Mouse (Mus musculus) liver, embryonic 11.5 days (tissue): Measurements from ENCODE around the gene Cbfa2t3. TPM values are rescaled to one million over a fixed set of nuclear protein-coding genes. Genes with fewer than 3 reads are reported as not detected.
A peak's percentile ranks its signal among the peaks of the same experiment; 100 is the strongest.

Source experiments
- ATAC-seq: fragments of 200-750 bp; cut with Nextera tagmentation; replicated peaks from 2 replicates; pipeline ENCODE4 v1.8.0; 2017; ENCODE audit warnings: moderate number of reproducible peaks, mild to moderate bottlenecking, moderate TSS enrichment, moderate library complexity; ENCODE audit not compliant: low FRiP score
- DNase-seq: peaks from one replicate; pipeline ENCODE4 v3.0.0-alpha.2; 2017; ENCODE audit warnings: low spot score
- H3K27ac ChIP-seq: fragments of 300-500 bp; sonication (generic); 2 replicates; pipeline ENCODE4 v1.5.1; 2014; ENCODE audit warnings: mild to moderate bottlenecking, low read depth, low read length, control low read depth
- H3K27me3 ChIP-seq: fragments of 300-500 bp; sonication (generic); replicated peaks from 2 replicates; pipeline ENCODE4 v1.6.1; 2014; ENCODE audit warnings: low read length, mixed read lengths; ENCODE audit not compliant: control insufficient read depth, insufficient read depth
- H3K36me3 ChIP-seq: fragments of 300-500 bp; sonication (generic); 2 replicates; pipeline ENCODE4 v1.6.1; 2014; ENCODE audit warnings: mild to moderate bottlenecking, low read length, moderate library complexity, mixed read lengths; ENCODE audit not compliant: control insufficient read depth, insufficient read depth
- H3K4me1 ChIP-seq: fragments of 300-500 bp; sonication (generic); replicated peaks from 2 replicates; pipeline ENCODE4 v1.6.1; 2014; ENCODE audit warnings: low read length, mixed read lengths; ENCODE audit not compliant: control insufficient read depth, insufficient read depth
- H3K4me2 ChIP-seq: fragments of 300-500 bp; sonication (generic); 2 replicates; pipeline ENCODE4 v1.6.1; 2014; ENCODE audit warnings: mild to moderate bottlenecking, control low read depth, moderate library complexity
- H3K4me3 ChIP-seq: fragments of 300-500 bp; sonication (generic); 2 replicates; pipeline ENCODE4 v1.5.1; 2014; ENCODE audit warnings: low read depth, low read length, control low read depth
- H3K9ac ChIP-seq: fragments of 300-500 bp; sonication (generic); 2 replicates; pipeline ENCODE4 v1.6.1; 2014; ENCODE audit warnings: low read depth, low read length, control low read depth
- H3K9me3 ChIP-seq: fragments of 300-500 bp; sonication (generic); 2 replicates; pipeline ENCODE4 v1.6.1; 2016; ENCODE audit warnings: low read length, inconsistent platforms, mixed read lengths; ENCODE audit not compliant: control insufficient read depth
- WGBS: fragments of 180-500 bp; shearing (Covaris S2); extraction: QIAGEN DNeasy Blood & Tissue Kit; methylation state at CpG from one replicate; pipeline ENCODE4 v1.1.7; 2014; 5-methylcytosine and 5-hydroxymethylcytosine counted together
- polyA plus RNA-seq: library from polyadenylated mRNA; unstranded; fragments of >200 nt; fragmentation: Nextera tagmentation; extraction: Ambion mirVana; gene quantifications from 2 replicates; pipeline ENCODE4 v1.2.1, GENCODE M21; 2014

Gene Cbfa2t3
- polyA plus RNA-seq, 1 experiment from 2014 or later: 14.4 TPM

DNA sequence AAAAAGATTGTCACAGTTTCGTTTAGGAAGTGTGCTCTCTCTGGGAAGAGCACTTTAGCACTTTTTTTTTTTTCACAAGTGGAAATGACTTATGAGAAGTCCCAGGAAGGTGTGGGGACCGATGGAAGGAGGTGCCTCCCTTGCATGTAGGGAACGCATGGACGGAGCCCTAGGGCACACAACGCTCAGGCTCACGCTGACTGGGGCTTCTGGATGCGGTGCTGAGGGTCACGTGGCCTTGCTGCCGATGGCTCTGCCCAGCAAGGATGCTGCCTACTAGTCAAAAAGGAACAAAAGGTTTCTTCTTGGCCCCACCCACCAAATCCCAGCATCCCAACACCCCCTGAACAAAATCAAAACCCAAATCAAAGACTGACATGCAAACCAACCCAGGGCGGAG lies 69.5 kb downstream of the Cbfa2t3 start:
- DNase-seq (no peak), ATAC-seq (no peak)
- Histone ChIP-seq H3K4me3 (no peak overlapping the region), H3K27ac (no peak overlapping the region), H3K9ac (no peak overlapping the region), H3K36me3 (peaks cover 18% of the 10 kb centered on the region; the same call in 1 of the 2 replicates), H3K27me3 (no peaks in the 10 kb centered on the region), H3K4me2 (no peak overlapping the region), H3K4me1 (no peaks in the 10 kb centered on the region), H3K9me3 (no peaks in the 10 kb centered on the region)
- WGBS: 70% methylated on average over 10 of the region's 10 CpGs

DNA sequence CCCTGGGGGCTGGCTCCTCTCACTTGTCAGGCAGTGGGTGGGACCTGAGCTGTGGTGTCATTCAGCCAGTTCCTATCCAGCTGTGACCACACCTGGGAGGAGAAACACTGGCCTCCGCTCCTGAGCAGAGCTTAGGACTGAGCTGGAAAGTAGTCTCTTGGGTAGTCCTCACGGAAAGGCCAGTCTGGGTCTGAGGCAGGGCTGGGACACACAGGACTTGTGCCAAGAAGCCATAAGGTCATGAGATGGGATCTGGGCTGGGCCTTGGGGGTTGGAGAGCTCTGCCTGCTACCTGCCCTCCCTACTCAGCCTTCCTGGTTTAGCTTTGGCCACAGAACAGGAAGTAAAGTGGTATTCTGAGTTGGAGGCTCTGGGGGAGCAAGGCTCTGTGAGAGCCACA lies 72.0 kb downstream of the Cbfa2t3 start:
- Histone ChIP-seq H3K27me3 (no peaks in the 10 kb centered on the region), H3K4me3 (no peak overlapping the region), H3K4me1 (no peaks in the 10 kb centered on the region), H3K36me3 (peaks cover 6% of the 10 kb centered on the region; the same call in 1 of the 2 replicates), H3K9me3 (no peaks in the 10 kb centered on the region), H3K27ac (no peak overlapping the region), H3K9ac (no peak overlapping the region), H3K4me2 (no peak overlapping the region)
- no peak; the same call in 1 of the 2 replicates for ATAC-seq
- no peak for DNase-seq
- WGBS: 80% methylated on average over 2 of the region's 2 CpGs

- Histone ChIP-seq H3K4me2 (no peak overlapping the region), H3K4me1 (no peaks in the 10 kb centered on the region), H3K27me3 (no peaks in the 10 kb centered on the region), H3K36me3 (peaks cover 6% of the 10 kb centered on the region; the same call in 1 of the 2 replicates), H3K27ac (no peak overlapping the region), H3K4me3 (no peak overlapping the region), H3K9me3 (no peaks in the 10 kb centered on the region), H3K9ac (no peak overlapping the region)
- ATAC-seq (no peak), DNase-seq (no peak)
- WGBS: 78% methylated on average over 9 of the region's 9 CpGs
These were observed 73.1 kb downstream of the Cbfa2t3 start for GRCm38 (mm10) chr8:122625811-122626210.

- no peak for ATAC-seq
- H3K36me3 ChIP-seq: peaks cover 6% of the 10 kb centered on the region; the same call in 1 of the 2 replicates
- H3K9me3 ChIP-seq: no peaks in the 10 kb centered on the region
- H3K4me1 ChIP-seq: peaks cover 9% of the 10 kb centered on the region; the same call in 1 of the 2 replicates
- WGBS: 72% methylated on average over 5 of the region's 5 CpGs
- no peak overlapping the region for H3K4me2 ChIP-seq
- no peak overlapping the region for H3K9ac ChIP-seq
- no peak overlapping the region for H3K4me3 ChIP-seq
- no peaks in the 10 kb centered on the region for H3K27me3 ChIP-seq
- H3K27ac ChIP-seq: no peak overlapping the region
- no peak for DNase-seq
These were observed 74.3 kb downstream of the Cbfa2t3 start for GRCm38 (mm10) chr8:122624653-122625052.

GRCm38 (mm10) chr8:122623844-122624642 lies 74.9 kb downstream of the Cbfa2t3 start:
- Histone ChIP-seq H3K9me3 (no peaks in the 10 kb centered on the region), H3K27me3 (no peaks in the 10 kb centered on the region), H3K4me2 (no peak overlapping the region), H3K36me3 (peaks cover 3% of the 10 kb centered on the region; the same call in 1 of the 2 replicates), H3K9ac (no peak overlapping the region), H3K4me3 (no peak overlapping the region), H3K27ac (no peak overlapping the region), H3K4me1 (peaks cover 14% of the 10 kb centered on the region)
- ATAC-seq: no peak
- 87% methylated on average over 17 of the region's 17 CpGs for WGBS
- no peak for DNase-seq

- WGBS: 67% methylated on average over 6 of the region's 6 CpGs
- no peak within 1 kb of the TSS for H3K4me3 ChIP-seq
- H3K4me2 ChIP-seq: no peak within 1 kb of the TSS
- ATAC-seq: no peak
- H3K4me1 ChIP-seq: peaks cover 25% of the 10 kb centered on the region
- H3K36me3 ChIP-seq: no peaks in the 10 kb centered on the region
- H3K27ac ChIP-seq: no peak within 1 kb of the TSS
- H3K9me3 ChIP-seq: no peaks in the 10 kb centered on the region
- no peaks in the 10 kb centered on the region for H3K27me3 ChIP-seq
- no peak within 1 kb of the TSS for H3K9ac ChIP-seq
- no peak for DNase-seq
These were observed 76.2 kb downstream of the Cbfa2t3 start, which contains the start of gene Pabpn1l for GRCm38 (mm10) chr8:122622727-122623126. Gene Pabpn1l, minus strand, starts transcription at chr8:122622739.

DNA sequence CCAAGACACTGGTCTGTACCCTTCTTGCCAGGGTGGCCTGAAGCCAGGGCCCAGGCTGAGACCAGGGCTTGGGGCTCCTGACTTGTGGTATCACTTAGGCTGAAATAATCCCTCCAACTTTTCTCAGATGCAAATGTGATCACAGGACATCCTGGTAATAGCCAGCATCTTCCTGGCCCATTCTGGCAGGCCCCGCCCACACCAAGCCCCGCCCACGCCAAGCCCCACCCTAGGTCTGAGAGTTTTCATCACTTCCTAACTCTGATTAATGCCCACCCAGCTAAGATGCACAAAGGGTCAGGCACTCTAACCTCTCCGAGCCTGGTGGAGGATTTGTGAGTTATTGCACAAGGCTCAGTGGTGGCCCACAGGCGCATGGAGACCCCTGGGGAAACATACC lies 78.5 kb downstream of the Cbfa2t3 start:
- H3K4me2 ChIP-seq: no peak overlapping the region
- no peak overlapping the region for H3K9ac ChIP-seq
- no peaks in the 10 kb centered on the region for H3K36me3 ChIP-seq
- no peak overlapping the region for H3K27ac ChIP-seq
- peaks cover 25% of the 10 kb centered on the region for H3K4me1 ChIP-seq
- no peaks in the 10 kb centered on the region for H3K27me3 ChIP-seq
- H3K4me3 ChIP-seq: no peak overlapping the region
- DNase-seq (no peak), ATAC-seq (no peak)
- H3K9me3 ChIP-seq: no peaks in the 10 kb centered on the region
- 38% methylated on average over 5 of the region's 5 CpGs for WGBS

- H3K9me3 ChIP-seq: no peaks in the 10 kb centered on the region
- H3K27ac ChIP-seq: peak overlapping the region; percentile 67; the same call in 1 of the 2 replicates
- H3K4me3 ChIP-seq: no peak overlapping the region
- H3K4me1 ChIP-seq: peaks cover 25% of the 10 kb centered on the region
- H3K4me2 ChIP-seq: peak overlapping the region; percentile 46
- peak overlapping the region; percentile 46; the same call in 1 of the 2 replicates for H3K9ac ChIP-seq
- no peaks in the 10 kb centered on the region for H3K27me3 ChIP-seq
- no peaks in the 10 kb centered on the region for H3K36me3 ChIP-seq
- 54% methylated on average over 6 of the region's 6 CpGs for WGBS
- ATAC-seq (peak; percentile 92), DNase-seq (no peak)
These were observed 80.1 kb downstream of the Cbfa2t3 start for GRCm38 (mm10) chr8:122618660-122619378.
